Mouse (Mus musculus) bone marrow macrophage, adult 2 months (primary cell): ENCODE results near the gene Midn. TPM values are rescaled to one million over a fixed set of nuclear protein-coding genes. Genes with fewer than 3 reads are reported as not detected.

Experiments
- H3K27ac ChIP-seq: 2 replicates; pipeline ENCODE4 v1.5.1; 2012; ENCODE audit warnings: low read depth, low read length; ENCODE audit not compliant: insufficient read depth
- H3K4me1 ChIP-seq: 2 replicates; pipeline ENCODE4 v1.6.1; 2012; ENCODE audit warnings: low read length; ENCODE audit not compliant: control insufficient read depth, insufficient read depth
- H3K4me3 ChIP-seq: 2 replicates; pipeline ENCODE4 v1.5.1; 2012; ENCODE audit warnings: mild to moderate bottlenecking, low read length, moderate library complexity; ENCODE audit not compliant: insufficient read depth
- CTCF ChIP-seq: IDR thresholded peaks from 2 replicates; pipeline ENCODE4 v1.5.1; 2012; ENCODE audit warnings: low read depth, mild to moderate bottlenecking, low read length, moderate library complexity
- POLR2A ChIP-seq: IDR thresholded peaks from 2 replicates; pipeline ENCODE4 v1.6.1; 2012; ENCODE audit warnings: mild to moderate bottlenecking, low read depth, low read length, borderline replicate concordance
- polyA plus RNA-seq: library from polyadenylated mRNA; stranded (reverse); fragments of >200 nt; gene quantifications from 2 replicates; pipeline ENCODE4 v1.2.4, GENCODE M21; 2012; ENCODE audit not compliant: missing spikeins, insufficient read depth, insufficient read length

Midn gene
- polyA plus RNA-seq, 1 experiment = 40.5 TPM

DNA sequence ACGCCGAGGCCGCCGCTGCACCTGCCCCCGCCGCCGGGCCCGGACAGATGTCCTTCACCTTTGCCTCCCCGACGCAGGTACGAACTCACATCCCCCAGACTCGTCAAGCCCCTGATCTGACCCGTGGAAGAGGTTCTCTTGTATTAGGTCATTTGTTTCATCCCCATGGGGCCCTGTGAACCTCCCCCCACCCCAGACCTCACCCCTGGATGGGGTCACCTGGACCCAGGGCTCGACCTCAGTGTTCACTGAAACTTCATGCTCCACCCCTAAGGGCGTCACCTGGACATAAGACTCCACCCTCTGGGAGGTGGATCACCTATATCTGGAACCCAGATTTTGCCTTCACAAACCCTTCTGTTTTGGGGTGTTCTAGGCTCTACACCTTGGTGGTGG is 5.5 kb upstream of the Midn start:
- Histone ChIP-seq H3K4me1 (peaks cover 5% of the 10 kb centered on the region), H3K4me3 (peak overlapping the region; percentile 74), H3K27ac (peak overlapping the region; percentile 57)
- TF ChIP-seq CTCF (no peak), POLR2A (no peak)

DNA sequence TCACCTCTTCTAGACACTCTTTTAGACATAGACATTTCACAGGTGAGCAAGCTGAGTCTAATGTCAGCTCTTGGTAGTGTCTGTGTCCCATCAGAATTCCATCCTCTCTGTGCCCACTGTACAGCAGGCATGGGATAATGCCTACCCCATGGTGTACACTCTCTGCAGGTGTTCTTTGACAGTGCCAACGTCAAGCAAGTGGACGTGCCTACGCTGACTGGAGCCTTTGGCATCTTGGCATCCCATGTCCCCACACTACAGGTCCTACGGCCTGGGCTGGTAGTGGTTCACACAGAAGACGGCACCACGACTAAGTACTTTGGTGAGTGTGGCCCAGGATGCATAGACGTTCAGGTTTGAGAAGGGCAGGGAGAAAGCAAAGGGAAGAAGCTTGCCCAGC is 4.4 kb upstream of the Midn start:
- Histone ChIP-seq H3K4me3 (no peak overlapping the region), H3K27ac (no peak overlapping the region), H3K4me1 (peaks cover 6% of the 10 kb centered on the region)
- TF ChIP-seq CTCF (no peak), POLR2A (no peak)

DNA sequence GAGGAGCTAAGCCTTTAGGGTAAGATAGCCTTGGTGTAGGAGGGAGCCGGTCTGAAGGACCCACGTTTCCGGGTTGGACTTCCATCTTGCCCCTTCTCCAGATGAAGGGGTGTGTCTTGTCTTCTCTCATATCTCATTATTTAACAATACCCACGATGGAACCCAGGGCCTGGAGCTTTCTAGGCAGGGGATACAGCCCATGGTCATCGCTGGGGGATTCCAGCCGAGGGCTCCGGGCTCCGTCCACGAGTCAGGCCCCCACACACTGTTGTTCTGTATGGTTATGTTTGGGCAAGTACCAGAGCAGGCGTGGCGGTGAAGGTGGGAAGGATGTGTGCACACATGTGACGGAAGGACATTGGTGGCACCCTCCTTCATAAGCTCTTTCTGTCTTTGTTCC is 3.9 kb upstream of the Midn start:
- H3K4me1 ChIP-seq = peaks cover 6% of the 10 kb centered on the region
- no peak overlapping the region for H3K27ac ChIP-seq
- H3K4me3 ChIP-seq = no peak overlapping the region
- TF ChIP-seq POLR2A = no peak

DNA sequence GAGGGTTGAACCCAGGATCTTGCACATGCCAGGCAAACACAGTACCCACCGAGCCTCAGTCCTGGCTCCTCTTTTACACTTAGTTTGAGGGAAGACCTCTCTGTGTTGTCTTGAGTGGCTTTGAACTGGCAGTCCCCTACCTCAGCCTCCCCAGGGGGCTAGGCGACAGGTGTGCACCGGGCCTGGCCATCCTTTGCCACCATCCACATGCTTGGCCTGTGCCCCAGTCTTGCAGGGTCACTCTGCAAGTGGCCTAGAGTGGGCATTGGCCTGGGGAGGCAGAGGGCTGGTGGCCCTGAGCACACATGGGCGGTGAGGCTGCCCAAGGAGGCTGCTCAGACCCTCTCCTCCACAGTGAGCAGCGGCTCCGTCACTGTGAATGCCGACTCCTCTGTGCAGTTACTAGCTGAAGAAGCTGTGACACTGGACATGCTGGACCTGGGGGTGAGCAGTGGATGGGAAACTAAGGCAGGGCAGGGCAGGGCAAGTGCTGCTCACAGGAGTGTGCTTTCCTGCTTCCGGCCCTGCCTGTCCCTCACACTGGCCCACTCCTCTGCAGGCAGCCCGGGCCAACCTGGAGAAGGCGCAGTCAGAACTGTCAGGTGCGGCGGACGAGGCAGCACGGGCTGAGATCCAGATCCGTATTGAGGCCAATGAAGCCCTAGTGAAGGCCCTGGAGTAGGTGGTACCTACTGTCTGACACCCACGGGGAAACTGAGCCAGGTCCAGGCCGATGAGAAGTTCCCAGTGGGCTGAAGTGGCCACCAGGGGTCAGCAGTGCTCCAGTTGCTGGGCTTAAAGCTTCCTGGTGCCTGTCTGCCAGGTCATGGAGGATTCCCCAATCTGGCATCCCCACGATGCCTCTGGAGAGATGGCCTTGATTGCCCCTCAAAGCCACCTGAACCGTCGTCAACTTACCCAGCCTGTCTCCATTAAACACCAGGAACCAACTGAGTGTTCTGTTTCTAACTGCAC is 2.9 kb upstream of the Midn start:
- H3K4me3 ChIP-seq = no peak overlapping the region
- TF ChIP-seq CTCF (peak; percentile 91), POLR2A (no peak)
- H3K4me1 ChIP-seq = peaks cover 6% of the 10 kb centered on the region
- no peak overlapping the region for H3K27ac ChIP-seq

DNA sequence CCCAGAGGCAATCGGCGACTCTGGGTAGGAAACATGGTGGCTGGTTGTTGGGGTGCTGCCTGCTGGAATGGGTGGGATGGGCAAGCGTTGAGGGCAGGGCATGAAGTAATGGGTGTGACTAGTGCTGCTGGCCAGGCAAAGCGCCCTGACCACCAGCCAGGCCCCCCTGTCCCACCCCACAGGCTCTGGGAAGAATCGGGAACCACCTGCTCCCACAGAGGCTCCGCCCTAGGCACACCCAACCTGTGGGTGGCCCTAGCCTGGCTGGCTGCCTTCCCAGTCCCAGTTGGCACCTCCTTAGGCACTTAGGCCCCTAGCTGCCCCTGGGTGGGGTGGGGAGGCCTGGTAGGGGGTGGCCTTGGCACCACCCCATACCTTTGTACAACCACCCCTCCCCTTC is 2.2 kb upstream of the Midn start:
- TF ChIP-seq POLR2A (no peak), CTCF (no peak)
- H3K4me3 ChIP-seq = no peak overlapping the region
- no peak overlapping the region for H3K27ac ChIP-seq
- H3K4me1 ChIP-seq = peaks cover 4% of the 10 kb centered on the region

DNA sequence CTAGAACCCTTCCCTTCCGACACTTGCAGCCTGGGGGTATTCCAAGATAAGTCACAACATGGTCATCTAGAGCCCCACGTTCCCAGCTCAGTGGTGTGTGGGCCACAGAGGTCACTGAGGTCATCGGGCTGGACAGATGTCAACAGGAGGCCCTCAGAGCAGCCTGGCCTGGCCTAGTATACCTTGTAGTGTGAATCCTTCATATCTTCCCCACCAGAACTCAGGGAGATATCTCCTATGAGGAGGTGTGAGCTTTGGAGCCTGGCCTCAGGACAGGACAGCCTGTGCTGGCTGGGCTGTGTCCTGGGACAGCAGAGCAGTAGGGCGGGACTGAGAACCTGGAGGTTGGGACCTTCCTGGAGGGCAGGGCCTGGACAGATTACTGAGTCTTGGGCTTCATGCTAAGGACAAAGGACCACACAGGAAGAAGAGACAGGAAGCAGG is 1.5 kb upstream of the Midn start:
- H3K4me3 ChIP-seq = no peak overlapping the region
- H3K27ac ChIP-seq = no peak overlapping the region
- 0 out of 2 replicates have a peak, but pooled peaks cover 2% of the 10 kb centered on the region for H3K4me1 ChIP-seq
- TF ChIP-seq POLR2A (no peak), CTCF (no peak)

DNA sequence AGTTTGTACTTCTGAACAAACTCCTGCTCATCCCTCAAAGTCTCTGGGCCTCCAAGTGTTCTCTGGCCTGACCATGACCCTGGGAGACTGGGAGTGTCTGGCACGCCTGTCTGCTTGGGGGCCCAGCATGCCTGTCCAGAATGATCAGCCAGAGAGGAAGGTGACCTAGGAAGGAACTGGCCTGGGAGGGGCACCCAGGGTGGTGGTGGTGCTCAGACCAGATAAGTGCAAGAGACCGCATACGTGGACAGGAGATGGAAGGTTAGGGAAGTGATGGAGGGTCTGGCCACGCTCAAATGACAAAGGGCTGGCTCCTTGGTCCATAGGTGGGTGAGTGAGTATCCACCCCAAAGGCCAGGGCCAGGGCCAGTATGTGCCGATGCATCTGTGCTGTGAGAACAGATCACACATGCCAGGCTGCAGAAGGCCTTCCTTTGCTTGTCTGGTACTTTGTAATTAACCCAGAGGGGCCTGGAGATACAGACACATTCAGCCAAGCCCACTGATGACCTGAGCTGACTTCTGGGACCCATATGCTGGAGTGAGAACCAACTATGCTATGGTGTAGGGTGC is 840 bp upstream of the Midn start:
- TF ChIP-seq CTCF = no peak
- no peak for TF ChIP-seq POLR2A
- Histone ChIP-seq H3K4me3 (no peak overlapping the region), H3K27ac (peak overlapping the region; percentile 61), H3K4me1 (0 out of 2 replicates have a peak, but pooled peaks cover 2% of the 10 kb centered on the region)

DNA sequence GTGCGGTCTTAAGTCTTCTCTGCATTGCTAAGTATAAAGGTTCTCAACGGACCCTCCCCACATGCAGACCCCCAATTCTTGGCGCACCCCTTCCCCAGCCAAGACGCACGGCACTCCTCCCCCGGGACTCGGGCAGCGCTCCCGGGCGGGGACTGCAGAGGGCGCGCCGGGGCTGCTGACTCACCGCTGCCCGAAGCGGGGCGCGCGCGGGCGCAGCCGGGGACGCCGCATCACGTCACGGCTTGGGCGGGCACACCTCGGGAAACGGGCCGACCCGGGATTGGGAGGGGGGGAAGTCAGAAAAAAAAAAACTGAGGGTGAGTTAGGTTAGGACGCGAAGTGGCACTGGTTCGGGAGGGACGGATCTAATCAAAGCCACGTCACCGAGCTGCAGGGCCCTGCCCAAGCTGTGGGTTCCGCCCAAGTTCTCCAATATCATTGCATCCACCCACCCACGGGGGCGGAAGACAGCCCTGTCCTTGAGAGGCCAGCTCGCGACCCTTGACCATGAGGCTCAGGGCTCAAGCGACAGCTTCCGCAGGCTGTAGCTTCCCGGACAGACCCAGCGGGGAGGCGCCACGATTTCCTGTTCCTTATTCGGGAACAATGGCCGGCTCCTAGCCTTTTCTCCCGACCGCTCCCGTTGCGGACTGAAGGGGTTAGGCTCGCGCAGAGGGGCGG is 678 bp downstream of the Midn start:
- Histone ChIP-seq H3K4me3 (peak overlapping the region; percentile 66), H3K27ac (peak overlapping the region; percentile 86), H3K4me1 (peaks cover 11% of the 10 kb centered on the region)
- TF ChIP-seq POLR2A (no peak; the same call in 1 of the 2 replicates), CTCF (peak; percentile 36; the same call in 1 of the 2 replicates)

DNA sequence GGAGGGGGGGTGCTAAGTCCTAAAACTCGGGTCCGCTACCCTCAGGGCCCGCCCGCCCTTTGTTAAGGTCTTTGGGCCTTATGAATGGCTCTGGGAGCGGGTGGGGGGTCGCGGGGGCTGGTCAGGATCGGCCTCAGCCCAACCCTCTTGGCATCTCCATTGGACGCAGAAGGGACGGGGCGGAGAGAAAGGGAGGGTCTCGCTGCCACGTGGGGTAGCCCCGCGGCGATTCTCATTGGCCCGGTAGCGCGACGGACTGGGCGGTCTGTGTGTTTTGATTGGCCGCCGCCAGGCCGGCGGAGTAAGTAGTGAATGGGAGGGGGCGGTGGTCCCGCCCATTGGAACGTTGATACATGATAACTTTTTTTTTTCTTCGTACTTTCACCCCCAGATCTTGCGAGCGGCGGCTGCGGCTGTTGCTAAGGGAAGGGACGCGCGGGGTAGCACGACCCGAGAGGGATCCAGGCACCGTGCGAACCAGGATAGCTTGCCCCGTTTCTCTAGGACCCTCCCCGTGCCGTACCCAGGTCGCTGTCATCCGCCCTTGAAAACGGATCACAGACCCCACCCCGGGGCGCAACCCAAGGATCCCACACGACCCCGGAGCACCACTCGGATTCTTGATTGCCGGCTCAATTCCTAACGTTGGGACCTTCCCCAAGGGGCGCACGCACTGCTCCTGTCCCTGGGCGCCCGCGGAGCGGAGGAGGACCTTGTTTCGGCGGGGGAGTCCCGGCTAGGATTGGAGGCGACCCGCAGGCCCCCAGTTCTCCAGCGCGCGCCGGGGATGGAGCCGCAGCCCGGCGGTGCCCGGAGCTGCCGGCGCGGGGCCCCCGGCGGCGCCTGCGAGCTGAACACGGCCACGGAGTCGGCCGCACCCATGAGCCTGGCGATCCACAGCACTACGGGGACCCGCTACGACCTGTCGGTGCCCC is 1.5 kb downstream of the Midn start:
- Histone ChIP-seq H3K27ac (peak overlapping the region; percentile 86), H3K4me3 (peak overlapping the region; percentile 73), H3K4me1 (peaks cover 11% of the 10 kb centered on the region)
- TF ChIP-seq CTCF = no peak
- no peak for TF ChIP-seq POLR2A
